Mouse (Mus musculus) induced T-regulatory cell, adult 2 months (primary cell): ENCODE data around the gene Grpel1.

Experiments used
- DNase-seq: peaks from one replicate; pipeline ENCODE4 v3.0.0-alpha.2; 2012; ENCODE audit warnings: low read depth

Gene Grpel1

GRCm38 (mm10) chr5:36464709-36465661 lies at the start of gene Grpel1:
Gene Grpel1 (plus strand): TSS chr5:36464998.
- DNase-seq, result peak; percentile 100

DNA sequence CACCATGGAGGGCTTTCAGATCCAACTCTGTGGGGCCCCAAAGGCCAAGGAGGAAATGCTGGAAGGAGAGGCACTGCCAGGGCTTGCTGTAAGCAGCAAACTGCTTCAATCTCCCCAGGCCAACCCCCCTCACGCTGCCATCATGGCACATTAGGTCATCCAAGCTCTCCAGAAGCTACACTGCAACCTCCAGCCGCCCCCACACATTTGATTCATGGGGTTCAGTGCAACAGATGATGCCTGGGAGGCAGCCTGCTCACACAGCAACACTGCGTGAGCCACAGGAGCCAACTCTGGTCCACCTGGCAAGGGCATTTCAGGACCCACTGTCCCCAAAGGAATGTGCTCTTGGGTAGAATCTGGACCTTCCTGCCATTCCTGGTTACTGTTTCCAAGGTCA lies 44.9 kb upstream of the Grpel1 start:
- no peak for DNase-seq

DNA sequence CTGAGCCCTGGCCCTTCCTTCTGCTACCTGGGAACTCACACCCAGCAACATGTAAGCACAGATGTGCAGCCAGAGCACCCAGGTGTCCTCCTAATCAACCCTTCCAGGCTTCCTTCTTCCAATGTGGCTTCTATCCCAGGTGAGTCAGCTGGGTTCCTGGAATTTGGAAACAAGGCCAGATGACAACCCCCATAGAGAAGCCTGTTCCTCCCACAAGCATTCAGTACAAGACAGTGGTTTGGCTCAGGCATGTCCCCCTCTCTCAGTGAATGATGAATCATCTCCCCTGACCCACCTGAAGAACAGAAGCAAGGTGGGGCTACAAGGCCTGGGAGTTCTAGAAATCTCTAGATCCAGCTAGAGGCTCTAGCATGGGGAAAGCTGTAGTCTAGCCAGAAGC lies 42.1 kb upstream of the Grpel1 start:
- DNase-seq, result no peak

GRCm38 (mm10) chr5:36424676-36425075 lies 40.1 kb upstream of the Grpel1 start:
- no peak for DNase-seq

- no peak for DNase-seq
Measured at GRCm38 (mm10) chr5:36426404-36426803, 38.4 kb upstream of the Grpel1 start.

GRCm38 (mm10) chr5:36427831-36428230 lies 37.0 kb upstream of the Grpel1 start:
- no peak for DNase-seq

DNA sequence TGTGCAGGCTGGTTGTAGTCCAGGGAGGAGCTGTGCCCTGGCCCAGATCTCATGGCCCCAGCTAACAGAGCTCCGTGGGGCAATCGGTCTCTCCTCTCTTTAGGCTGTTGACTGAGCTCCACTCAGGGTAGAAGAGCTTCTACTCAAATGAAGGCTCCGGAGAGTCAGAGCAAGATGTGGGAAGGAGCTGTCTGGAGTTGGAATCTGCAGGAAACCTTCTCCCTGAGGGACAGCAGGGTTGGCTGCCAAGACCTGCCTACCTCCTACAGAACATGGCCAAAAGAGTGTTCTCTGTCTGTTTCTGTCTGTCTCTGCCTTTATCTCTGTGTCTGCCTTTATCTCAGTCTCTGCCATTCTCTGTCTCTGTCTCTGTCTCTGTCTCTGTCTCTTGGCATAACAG lies 35.2 kb upstream of the Grpel1 start:
- no peak for DNase-seq

- no peak for DNase-seq
Measured at GRCm38 (mm10) chr5:36431711-36432110, 33.1 kb upstream of the Grpel1 start.

DNA sequence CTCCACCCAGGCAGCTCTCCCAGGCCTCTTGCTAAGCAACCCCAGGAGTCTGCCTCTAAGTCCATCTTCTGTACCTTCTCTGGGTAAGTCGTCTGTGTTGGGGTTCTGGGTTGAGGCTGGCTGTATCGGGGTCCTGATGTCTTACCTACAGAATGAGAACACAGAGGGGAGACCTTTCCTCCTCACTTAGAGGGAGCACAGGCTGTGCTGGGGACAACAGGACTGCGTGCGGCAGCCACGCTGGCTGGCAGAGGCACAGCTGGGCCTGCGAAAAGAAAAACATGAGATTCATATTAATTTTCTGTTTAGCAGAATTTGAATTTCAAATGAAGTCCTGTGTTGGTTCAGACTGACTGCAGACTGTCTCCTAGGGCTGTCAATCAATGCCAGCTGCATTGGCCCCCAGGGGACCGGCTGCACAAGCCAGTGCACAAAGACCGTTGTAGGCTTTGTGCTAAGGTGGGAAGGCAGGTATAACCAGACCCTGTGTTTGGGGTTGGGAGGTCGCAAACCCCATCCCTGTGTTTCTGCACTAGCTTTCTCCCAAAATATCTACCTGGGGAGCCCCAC lies 30.3 kb upstream of the Grpel1 start:
- no peak for DNase-seq

GRCm38 (mm10) chr5:36436858-36437257 lies 27.9 kb upstream of the Grpel1 start:
- no peak for DNase-seq

- DNase-seq, result no peak
Measured at GRCm38 (mm10) chr5:36440741-36441140, 24.1 kb upstream of the Grpel1 start.

GRCm38 (mm10) chr5:36444611-36445010 lies 20.2 kb upstream of the Grpel1 start:
- no peak for DNase-seq

GRCm38 (mm10) chr5:36445028-36445427 lies 19.8 kb upstream of the Grpel1 start:
- no peak for DNase-seq

DNA sequence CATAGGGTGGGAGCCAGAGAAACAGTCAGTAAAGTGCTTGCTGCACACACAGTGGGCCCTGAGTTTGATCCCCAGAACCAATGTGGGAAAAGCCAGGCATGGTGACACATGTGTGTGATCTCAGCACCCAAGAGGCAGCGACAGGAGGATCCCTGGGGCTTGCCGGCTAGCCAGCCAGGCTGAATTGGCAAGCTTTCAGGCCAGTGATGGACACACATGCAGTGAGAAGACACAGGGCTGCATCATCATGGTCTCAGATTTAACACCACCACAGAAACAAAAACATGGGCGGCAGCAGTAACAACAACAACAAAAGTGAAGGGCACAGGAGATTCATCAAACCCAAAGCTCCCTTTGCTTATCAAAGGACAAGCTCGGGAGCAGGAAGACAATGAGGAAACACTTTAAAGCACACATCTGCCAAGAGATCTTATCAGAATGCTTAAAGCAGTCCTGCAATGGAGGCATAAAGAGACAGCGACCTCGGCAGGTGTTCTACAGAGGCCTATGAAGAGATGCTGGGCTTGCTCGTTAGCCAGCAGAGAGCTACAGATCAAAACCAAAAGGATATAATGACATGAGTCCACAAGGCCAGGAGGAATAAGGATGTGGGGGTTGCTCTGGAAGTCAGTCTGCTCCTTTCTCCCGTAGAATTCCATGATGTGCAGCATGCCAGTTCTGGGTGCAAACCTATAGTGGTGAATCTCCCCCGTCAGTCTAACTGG lies 18.5 kb upstream of the Grpel1 start:
- no peak for DNase-seq

GRCm38 (mm10) chr5:36447872-36448271 lies 16.9 kb upstream of the Grpel1 start:
- no peak for DNase-seq

- DNase-seq, result no peak
Measured at GRCm38 (mm10) chr5:36449710-36450358, 15.0 kb upstream of the Grpel1 start.

- peak; percentile 22 for DNase-seq
Measured at GRCm38 (mm10) chr5:36451119-36451518, 13.7 kb upstream of the Grpel1 start.

GRCm38 (mm10) chr5:36451872-36452389 lies 12.9 kb upstream of the Grpel1 start:
- DNase-seq, result no peak

DNA sequence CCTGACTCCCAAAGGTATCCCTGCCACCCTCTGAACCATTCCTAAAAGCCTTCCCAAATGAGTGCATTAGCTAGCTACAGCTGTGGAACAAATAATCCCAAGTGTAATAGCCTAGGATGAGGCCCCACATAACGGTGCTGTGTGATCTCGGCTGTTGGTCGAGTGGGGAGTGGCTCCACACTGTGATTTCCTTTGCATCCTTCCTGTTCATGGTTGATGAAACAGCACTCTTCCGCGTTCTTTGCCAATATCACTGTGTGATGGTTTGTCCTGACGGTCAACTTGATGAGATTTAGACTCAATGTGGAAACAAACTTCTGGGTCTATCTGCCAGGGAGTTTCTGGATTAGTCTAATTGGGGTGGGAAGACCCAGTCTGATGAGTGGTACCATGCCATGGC lies 12.0 kb upstream of the Grpel1 start:
- DNase-seq, result no peak

DNA sequence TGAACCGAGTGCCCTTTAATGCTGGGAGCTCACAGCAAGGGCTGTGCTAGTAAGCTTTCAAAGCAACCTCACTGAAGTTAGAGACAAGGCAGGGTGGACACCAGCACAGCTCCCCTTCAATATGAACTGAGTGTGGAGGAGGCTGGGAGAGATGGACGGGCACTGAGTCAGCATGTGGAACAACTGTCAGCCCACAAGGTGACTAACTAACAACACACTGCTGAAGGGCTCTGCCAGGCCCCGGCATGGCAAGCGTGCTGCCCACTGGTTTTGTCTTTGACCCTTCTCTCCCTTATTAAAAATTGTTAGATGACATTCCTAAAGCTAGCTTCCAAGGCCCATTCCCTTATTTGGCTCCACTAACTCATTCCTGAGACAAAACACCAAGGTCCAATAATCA lies 7.1 kb upstream of the Grpel1 start:
- DNase-seq, result no peak

DNA sequence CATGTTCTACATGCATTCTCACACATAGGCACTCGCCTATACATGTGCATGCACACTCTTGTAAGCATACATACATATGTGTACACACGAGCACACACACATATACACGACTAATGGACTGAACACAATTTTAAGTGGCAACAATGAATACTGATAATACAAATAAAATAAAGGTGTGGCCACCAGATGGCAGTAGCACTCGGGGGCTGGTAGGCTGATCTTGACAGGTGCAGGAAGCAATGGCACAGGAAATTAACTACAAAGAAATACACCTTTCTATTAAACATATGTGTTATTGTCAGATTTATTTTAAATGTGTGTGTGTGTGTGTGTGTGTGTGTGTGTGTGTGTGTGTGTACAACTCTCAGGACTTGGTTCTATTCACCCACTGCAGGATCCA lies 5.9 kb upstream of the Grpel1 start:
- peak; percentile 83 for DNase-seq

DNA sequence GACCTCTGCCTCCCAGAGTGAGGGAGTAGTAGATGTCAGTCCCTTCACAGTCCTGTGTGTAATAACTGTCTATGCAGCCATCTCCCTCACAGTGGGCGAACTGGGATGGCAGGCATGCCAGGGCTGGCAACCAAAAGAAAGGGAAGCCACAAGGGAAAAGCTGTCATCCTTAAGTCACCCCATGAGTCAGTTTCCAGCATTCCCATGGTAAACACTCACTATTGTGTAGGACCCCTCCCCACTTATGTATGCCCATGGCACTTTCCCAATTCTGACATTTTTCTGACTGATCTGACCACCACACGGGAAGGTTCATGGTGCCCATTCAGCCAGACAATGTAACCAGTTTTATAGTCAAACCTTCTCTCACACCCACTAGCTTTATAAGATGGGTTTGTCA lies 4.1 kb upstream of the Grpel1 start:
- DNase-seq, result no peak
